Mouse (Mus musculus) heart, postnatal 0 days (tissue): ENCODE measurements around the gene Tbc1d16.

Source experiments
- CTCF ChIP-seq: IDR thresholded peaks from 2 replicates; pipeline ENCODE4 v1.5.1; 2016; ENCODE audit warnings: antibody characterized with exemption, control low read depth, low read depth
- EP300 ChIP-seq: IDR thresholded peaks from 2 replicates; pipeline ENCODE4 v1.6.1; 2016; ENCODE audit warnings: antibody characterized with exemption, low read depth

- TF ChIP-seq CTCF (peak; percentile 91), EP300 (no peak)
Observed at GRCm38 (mm10) chr11:119206562-119206961, 21.7 kb downstream of the Tbc1d16 start.
